Mouse (Mus musculus): Measurements from ENCODE around the gene C130032M10Rik. TPM values are rescaled to one million over a fixed set of nuclear protein-coding genes. Genes with fewer than 3 reads are reported as not detected.

The C130032M10Rik gene
- total RNA-seq, 2 experiments from 2014 or later = not detected

Other genes with a start within 250 kb of the C130032M10Rik start
- gene Bcl2a1c, start 185.6 kb upstream of the C130032M10Rik start, total RNA-seq (2021) = not detected
- 10 to 100 TPM in 1 of 2 experiments, 1 to 10 TPM in 1; 8.8 to 11.3 TPM for gene Crtap, start 125.0 kb upstream of the C130032M10Rik start, total RNA-seq (2021)
- gene Glb1, start 114.6 kb upstream of the C130032M10Rik start, total RNA-seq (2021) = 1 to 10 TPM; 4.3 to 4.9 TPM
- 1 to 10 TPM in 1 of 2 experiments, under 1 TPM in 1; 0.84 to 1.5 TPM for gene Tmppe, start 114.6 kb upstream of the C130032M10Rik start, total RNA-seq (2021)
- not detected for gene Ccr4, start 10.8 kb upstream of the C130032M10Rik start, total RNA-seq (2021)
- not detected for gene Trim71, start 48.7 kb downstream of the C130032M10Rik start, total RNA-seq (2021)
- 10 to 100 TPM; 11.9 to 15.0 TPM for gene Cnot10, start 124.5 kb downstream of the C130032M10Rik start, total RNA-seq (2021)
- gene Dync1li1, start 173.1 kb downstream of the C130032M10Rik start, total RNA-seq (2021) = 10 to 100 TPM; 31.0 to 38.0 TPM
- gene Cmtm6, start 215.4 kb downstream of the C130032M10Rik start, total RNA-seq (2021) = 1 to 10 TPM; 6.5 to 6.7 TPM

All from gastrocnemius, postnatal 36 days (tissue).